Mouse (Mus musculus) T-helper 2 cell (primary cell): ENCODE measurements around the gene Cyp17a1.

Experiments
- in situ Hi-C: fragments of 300-600 bp; cut with MboI, MseI; formaldehyde crosslinking; loops from one replicate; pipeline ENCODE4 v1.15.1; 2025; ENCODE audit warnings: high pct_unique_total_duplicates

Gene Cyp17a1

GRCm38 (mm10) chr19:46670691-46671090, 2.3 kb downstream of the Cyp17a1 start:
- in situ Hi-C loops, result no loop called here

- in situ Hi-C loops, result loop anchor here (5.0 to 10.0 kb wide), 3 partner anchors 67 to 1525 kb away; no protein-coding TSS in a partner anchor
Measured at GRCm38 (mm10) chr19:46669802-46670201, 3.2 kb downstream of the Cyp17a1 start.

- in situ Hi-C loops, result loop anchor here (5.0 to 10.0 kb wide), 3 partner anchors 69 to 1523 kb away; no protein-coding TSS in a partner anchor
Measured at GRCm38 (mm10) chr19:46668263-46668662, 4.7 kb downstream of the Cyp17a1 start.

- in situ Hi-C loops, result loop anchor here (5.0 to 10.0 kb wide), 3 partner anchors 70 to 1522 kb away; no protein-coding TSS in a partner anchor
Measured at GRCm38 (mm10) chr19:46667300-46667699, 5.7 kb downstream of the Cyp17a1 start.

- in situ Hi-C loops, result loop anchor here (5.0 to 10.0 kb wide), 3 partner anchors 72 to 1521 kb away; no protein-coding TSS in a partner anchor
Measured at GRCm38 (mm10) chr19:46665474-46665873, 7.5 kb downstream of the Cyp17a1 start.

GRCm38 (mm10) chr19:46662784-46663183, 10.2 kb downstream of the Cyp17a1 start:
- in situ Hi-C loops, result loop anchor here (10.0 kb wide), 2 partner anchors 202 to 1518 kb away; no protein-coding TSS in a partner anchor

- in situ Hi-C loops, result loop anchor here (10.0 kb wide), 2 partner anchors 203 to 1517 kb away; no protein-coding TSS in a partner anchor
Measured at GRCm38 (mm10) chr19:46662214-46662613, 10.8 kb downstream of the Cyp17a1 start.

- in situ Hi-C loops, result loop anchor here (10.0 kb wide), 2 partner anchors 203 to 1517 kb away; no protein-coding TSS in a partner anchor
Measured at GRCm38 (mm10) chr19:46661511-46661910, 11.5 kb downstream of the Cyp17a1 start.

GRCm38 (mm10) chr19:46658851-46659250, 14.1 kb downstream of the Cyp17a1 start:
- in situ Hi-C loops, result no loop called here

- in situ Hi-C loops, result no loop called here
Measured at GRCm38 (mm10) chr19:46658348-46658747, 14.6 kb downstream of the Cyp17a1 start.

GRCm38 (mm10) chr19:46657339-46658020, 15.5 kb downstream of the Cyp17a1 start:
- in situ Hi-C loops, result no loop called here

GRCm38 (mm10) chr19:46656151-46656840, 16.7 kb downstream of the Cyp17a1 start:
- in situ Hi-C loops, result no loop called here

- in situ Hi-C loops, result no loop called here
Measured at GRCm38 (mm10) chr19:46655626-46656025, 17.3 kb downstream of the Cyp17a1 start.

GRCm38 (mm10) chr19:46653616-46654235, 19.2 kb downstream of the Cyp17a1 start:
- in situ Hi-C loops, result no loop called here

- in situ Hi-C loops, result no loop called here
Measured at GRCm38 (mm10) chr19:46653188-46653587, 19.8 kb downstream of the Cyp17a1 start.

GRCm38 (mm10) chr19:46648565-46648964, 24.4 kb downstream of the Cyp17a1 start:
- in situ Hi-C loops, result no loop called here

GRCm38 (mm10) chr19:46647850-46648249, 25.1 kb downstream of the Cyp17a1 start:
- in situ Hi-C loops, result no loop called here

GRCm38 (mm10) chr19:46647254-46647653, 25.7 kb downstream of the Cyp17a1 start:
- in situ Hi-C loops, result no loop called here

GRCm38 (mm10) chr19:46646041-46646481, 26.9 kb downstream of the Cyp17a1 start:
- in situ Hi-C loops, result no loop called here

- in situ Hi-C loops, result no loop called here
Measured at GRCm38 (mm10) chr19:46644793-46645602, 28.0 kb downstream of the Cyp17a1 start.

- in situ Hi-C loops, result no loop called here
Measured at GRCm38 (mm10) chr19:46644343-46644792, 28.6 kb downstream of the Cyp17a1 start.
